10 mouse cellular contexts compared by ENCODE assay signal in genomic region chr14:119123582-119123981, GRCm38 (mm10). TPM values are rescaled to one million over a fixed set of nuclear protein-coding genes. Genes with fewer than 3 reads are reported as not detected.
A peak's percentile ranks its signal among the peaks of the same experiment; 100 is the strongest.
DNase-seq lines count a peak whose midpoint lies in the region; ATAC-seq lines count a peak whose summit lies in the region.
"Had no signal": no experiment of that assay in that cellular context is flagged by ENCODE, and none has a peak within 500 bp of the region (broad histone marks: within the 10 kb centered on the region; RNA-seq: fewer than 3 reads in every experiment).

No protein-coding gene starts in this region.

- H3K9me3 ChIP-seq in kidney, embryonic 14.5 days (ENCODE audit: control insufficient read depth, low read length): no peaks in the 10 kb centered on the region
- no peaks in the 10 kb centered on the region for H3K9me3 ChIP-seq in forebrain, embryonic 10.5 days
- no peaks in the 10 kb centered on the region for H3K9me3 ChIP-seq in intestine, embryonic 16.5 days (ENCODE audit: control insufficient read depth, low read length)
- no peaks in the 10 kb centered on the region for H3K9me3 ChIP-seq in neural tube, embryonic 13.5 days

- no peak overlapping the region; the same call in 1 of the 2 replicates for H3K27ac ChIP-seq in kidney, embryonic 14.5 days (ENCODE audit: low read depth, low read length)
- H3K27ac ChIP-seq in forebrain, embryonic 10.5 days: 0 out of 2 replicates have a peak overlapping the region, but pooled peaks have one; percentile 30
- peak overlapping the region; percentile 24; the same call in 1 of the 2 replicates for H3K27ac ChIP-seq in intestine, embryonic 16.5 days (ENCODE audit: low read length)
- no peak overlapping the region for H3K27ac ChIP-seq in neural tube, embryonic 13.5 days (replicated peaks)

- H3K4me2 ChIP-seq in kidney, embryonic 14.5 days (replicated peaks; ENCODE audit: low read depth, low read length): peak overlapping the region; percentile 53
- H3K4me2 ChIP-seq in intestine, embryonic 16.5 days (ENCODE audit: low read depth, low read length): peak overlapping the region; percentile 61
- peak overlapping the region; percentile 49 for H3K4me2 ChIP-seq in neural tube, embryonic 13.5 days

- H3K36me3 ChIP-seq in kidney, embryonic 14.5 days (ENCODE audit: control insufficient read depth, insufficient read depth, low read length): no peaks in the 10 kb centered on the region
- H3K36me3 ChIP-seq in forebrain, embryonic 10.5 days (replicated peaks): no peaks in the 10 kb centered on the region
- H3K36me3 ChIP-seq in intestine, embryonic 16.5 days (ENCODE audit: control insufficient read depth, insufficient read depth, low read length): no peaks in the 10 kb centered on the region
- no peaks in the 10 kb centered on the region for H3K36me3 ChIP-seq in neural tube, embryonic 13.5 days

- ATAC-seq in kidney, embryonic 14.5 days (ENCODE audit: low FRiP score, low TSS enrichment): peak; percentile 70; the same call in 1 of the 2 replicates
- ATAC-seq in intestine, embryonic 16.5 days: peak; percentile 52; the same call in 1 of the 2 replicates
- peak; percentile 78 for ATAC-seq in neural tube, embryonic 13.5 days (ENCODE audit: low read depth)

- H3K27me3 ChIP-seq in kidney, embryonic 14.5 days (ENCODE audit: control insufficient read depth, insufficient read depth, low read length): no peaks in the 10 kb centered on the region
- H3K27me3 ChIP-seq in forebrain, embryonic 10.5 days (ENCODE audit: poor library complexity, severe bottlenecking): peaks cover 16% of the 10 kb centered on the region; the same call in 1 of the 2 replicates
- H3K27me3 ChIP-seq in intestine, embryonic 16.5 days (replicated peaks; ENCODE audit: control insufficient read depth, insufficient read depth, low read length): no peaks in the 10 kb centered on the region
- H3K27me3 ChIP-seq in neural tube, embryonic 13.5 days: peaks cover 28% of the 10 kb centered on the region

- H3K4me1 ChIP-seq in kidney, embryonic 14.5 days (ENCODE audit: control insufficient read depth, insufficient read depth, low read length): no peaks in the 10 kb centered on the region
- peaks cover 18% of the 10 kb centered on the region for H3K4me1 ChIP-seq in forebrain, embryonic 10.5 days
- H3K4me1 ChIP-seq in intestine, embryonic 16.5 days (ENCODE audit: control insufficient read depth, insufficient read depth, low read length): 0 out of 2 replicates have a peak, but pooled peaks cover 3% of the 10 kb centered on the region
- peaks cover 18% of the 10 kb centered on the region for H3K4me1 ChIP-seq in neural tube, embryonic 13.5 days (replicated peaks)

- peak overlapping the region; percentile 33 for H3K4me3 ChIP-seq in kidney, embryonic 14.5 days (ENCODE audit: low read length)
- H3K4me3 ChIP-seq in forebrain, embryonic 10.5 days: peak overlapping the region; percentile 52
- H3K4me3 ChIP-seq in intestine, embryonic 16.5 days (ENCODE audit: low read length): peak overlapping the region; percentile 43
- H3K4me3 ChIP-seq in neural tube, embryonic 13.5 days: peak overlapping the region; percentile 27

- peak overlapping the region; percentile 45; the same call in 1 of the 2 replicates for H3K9ac ChIP-seq in kidney, embryonic 14.5 days (ENCODE audit: low read depth, low read length)
- H3K9ac ChIP-seq in intestine, embryonic 16.5 days (ENCODE audit: low read depth, low read length): peak overlapping the region; percentile 50; the same call in 1 of the 2 replicates
- H3K9ac ChIP-seq in neural tube, embryonic 13.5 days: peak overlapping the region; percentile 4; the same call in 1 of the 2 replicates

- WGBS in kidney, embryonic 14.5 days: 6% methylated on average over 12 of the region's 12 CpGs
- WGBS in forebrain, embryonic 10.5 days: 4% methylated on average over 12 of the region's 12 CpGs
- 2% methylated on average over 12 of the region's 12 CpGs for WGBS in intestine, embryonic 16.5 days
- WGBS in neural tube, embryonic 13.5 days: 4% methylated on average over 12 of the region's 12 CpGs

- no peak for DNase-seq in kidney, postnatal 14 days
- DNase-seq in forebrain, embryonic 10.5 days (ENCODE audit: extremely low spot score, low spot score): no peak
- no peak for DNase-seq in cerebellum, adult 9-11 months
- no peak for DNase-seq in left cerebral cortex, adult 18-20 months (ENCODE audit: low spot score in 2 of 2)
- no peak for DNase-seq in layer of hippocampus, adult 8-10 months (ENCODE audit: low spot score in 2 of 2)
- DNase-seq: cerebellum, adult 8-10 months had no signal

RNA-seq across cellular contexts. Expression of gene Hs6st3, which starts 14.6 kb away (rescaled TPM):
- 0.19 and 0.45 TPM in 2 replicates for polyA plus RNA-seq in kidney, embryonic 14.5 days (2014; fragmentation: Nextera tagmentation; extraction: Ambion mirVana)
- polyA plus RNA-seq in forebrain, embryonic 10.5 days (2016; fragmentation: Nextera tagmentation; extraction: Ambion mirVana): not detected in 2 replicates
- polyA plus RNA-seq in intestine, embryonic 16.5 days (2015; fragmentation: Nextera tagmentation; extraction: Ambion mirVana): not detected in 2 replicates
- polyA plus RNA-seq in neural tube, embryonic 13.5 days (2015; fragmentation: Nextera tagmentation; extraction: Ambion mirVana): 1.2 and 1.5 TPM in 2 replicates
- 10 to 100 TPM; 49.8 to 58.4 TPM for total RNA-seq in left cerebral cortex, adult 18-20 months (2021)
- total RNA-seq in layer of hippocampus, adult 8-10 months (2022): 10 to 100 TPM; 58.0 to 69.9 (median 64.4) TPM
- polyA plus RNA-seq: large intestine, adult 2 months had no signal

RNA-seq across cellular contexts. Expression of gene Uggt2, which starts 24.4 kb away (rescaled TPM):
- 12.5 and 18.1 TPM in 2 replicates for polyA plus RNA-seq in kidney, embryonic 14.5 days (2014; fragmentation: Nextera tagmentation; extraction: Ambion mirVana)
- 15.8 and 16.1 TPM in 2 replicates for polyA plus RNA-seq in forebrain, embryonic 10.5 days (2016; fragmentation: Nextera tagmentation; extraction: Ambion mirVana)
- 5.2 and 6.1 TPM in 2 replicates for polyA plus RNA-seq in intestine, embryonic 16.5 days (2015; fragmentation: Nextera tagmentation; extraction: Ambion mirVana)
- 15.2 and 16.3 TPM in 2 replicates for polyA plus RNA-seq in neural tube, embryonic 13.5 days (2015; fragmentation: Nextera tagmentation; extraction: Ambion mirVana)
- total RNA-seq in left cerebral cortex, adult 18-20 months (2021): 10 to 100 TPM; 24.1 to 28.9 TPM
- total RNA-seq in layer of hippocampus, adult 8-10 months (2022): 10 to 100 TPM; 28.3 to 45.0 (median 30.1) TPM

Comparison
In these comparisons a context has a peak if more than half of its experiments do, and no peak if none do; other contexts are left out.
1. H3K27ac ChIP-seq: peak in forebrain, embryonic 10.5 days (single experiment) and intestine, embryonic 16.5 days (single experiment); none in kidney, embryonic 14.5 days (single experiment) and neural tube, embryonic 13.5 days (single experiment).
2. Peak in every context shown above with its lines, with median percentiles within 50 percentile points of each other: ATAC-seq, H3K4me2 ChIP-seq, H3K4me3 ChIP-seq and H3K9ac ChIP-seq.